Mouse (Mus musculus) ES-CJ7 (cell line): ENCODE results near the gene Mapk11.

ENCODE experiments used
- DNase-seq: peaks from one replicate; pipeline ENCODE4 v3.0.0; 2011; ENCODE audit warnings: low read depth, low spot score

Mapk11 gene

DNA sequence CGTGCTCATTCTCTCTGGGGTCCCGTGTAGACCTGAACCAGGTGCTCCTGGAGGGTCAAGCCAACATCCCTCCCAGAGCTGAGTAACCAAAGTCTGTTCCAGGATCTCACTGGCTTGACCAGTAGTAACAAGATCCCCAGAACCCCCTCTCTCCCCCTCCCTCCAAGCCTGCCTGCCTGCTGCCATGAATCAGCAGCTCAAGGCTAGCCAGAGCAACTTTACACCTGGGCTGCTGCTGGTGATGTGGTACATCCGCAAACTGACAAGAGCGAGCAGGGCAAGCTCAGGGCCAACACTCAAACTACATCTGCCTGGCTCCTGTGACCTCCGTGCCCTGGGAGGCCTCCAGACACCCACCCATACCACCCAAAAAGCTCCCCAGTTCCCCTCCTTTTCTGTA, 8.0 kb downstream of the Mapk11 start:
- DNase-seq, result no peak

GRCm38 (mm10) chr15:89140659-89141252, 8.7 kb downstream of the Mapk11 start, which contains the start of gene Mapk12:
Gene Mapk12, minus strand, starts transcription at chr15:89140703.
- peak; percentile 74 for DNase-seq

- DNase-seq, result no peak
These were observed 9.3 kb downstream of the Mapk11 start for GRCm38 (mm10) chr15:89140048-89140658.

GRCm38 (mm10) chr15:89138531-89138930, 10.9 kb downstream of the Mapk11 start:
- DNase-seq, result no peak

- DNase-seq, result no peak
These were observed 11.4 kb downstream of the Mapk11 start for GRCm38 (mm10) chr15:89138046-89138405.

DNA sequence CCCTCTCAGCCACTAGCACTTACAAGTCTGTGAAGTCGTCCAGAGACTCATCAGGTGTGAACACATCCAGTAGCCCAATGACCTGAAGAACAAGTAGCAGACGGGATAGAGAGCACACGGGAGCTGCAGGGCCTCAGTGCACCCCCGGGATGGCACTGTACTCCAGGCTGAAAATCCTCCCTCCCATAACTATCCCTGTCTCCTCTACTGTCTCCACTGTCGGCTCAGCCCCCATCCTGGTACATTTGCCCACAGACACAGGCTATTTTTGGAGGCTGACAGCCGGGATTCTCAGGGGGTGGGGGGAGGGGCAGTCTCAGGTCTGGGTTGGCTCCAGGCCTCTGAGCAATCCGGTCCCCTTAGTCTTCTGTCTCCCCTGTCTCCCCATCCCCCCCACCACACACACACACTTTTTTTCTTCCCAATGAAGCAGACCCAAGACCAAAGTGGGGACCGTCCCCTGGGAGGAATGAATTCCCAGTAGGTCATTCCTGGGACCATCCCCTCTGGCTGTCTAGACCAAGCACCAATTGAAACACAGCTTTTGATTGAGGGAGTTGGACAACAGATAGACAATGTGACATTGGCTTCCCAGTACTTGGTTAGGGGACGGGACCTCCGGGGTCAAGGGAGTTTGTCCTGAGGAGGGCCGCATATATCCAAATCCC, 11.9 kb downstream of the Mapk11 start:
- no peak for DNase-seq

DNA sequence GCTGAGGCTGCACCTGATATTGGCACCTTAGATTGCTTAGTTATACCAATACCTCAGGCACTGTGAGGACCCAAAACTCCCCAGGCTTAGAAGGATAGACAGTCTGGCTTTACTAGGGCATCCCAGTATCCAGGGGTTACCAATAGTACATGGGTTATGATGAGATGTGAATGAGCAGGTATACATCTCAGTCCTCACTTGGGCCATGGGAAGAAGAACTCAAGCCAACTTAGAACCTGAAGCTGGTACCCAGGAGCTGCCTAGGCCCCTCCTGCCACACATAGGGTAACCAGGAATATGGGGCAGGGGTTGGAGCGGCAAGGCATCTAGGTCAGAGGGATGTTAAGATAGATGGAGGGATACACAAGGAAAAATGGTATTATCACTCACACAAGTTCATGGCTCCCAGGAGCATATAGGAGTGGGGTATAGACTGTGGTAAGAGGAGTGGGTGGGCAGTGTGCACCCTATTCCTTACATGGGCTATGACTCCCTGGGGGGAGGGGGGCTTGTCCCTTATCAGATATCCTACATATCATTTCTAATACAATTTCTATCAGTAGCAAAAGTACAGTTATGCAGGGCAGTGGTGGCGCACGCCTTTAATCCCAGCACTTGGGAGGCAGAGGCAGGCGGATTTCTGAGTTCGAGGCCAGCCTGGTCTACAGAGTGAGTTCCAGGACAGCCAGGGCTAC, 12.8 kb downstream of the Mapk11 start:
- DNase-seq, result no peak

GRCm38 (mm10) chr15:89131316-89131715, 18.1 kb downstream of the Mapk11 start:
- DNase-seq, result no peak

GRCm38 (mm10) chr15:89130245-89130644, 19.2 kb downstream of the Mapk11 start:
- no peak for DNase-seq

- peak; percentile 81 for DNase-seq
These were observed 20.8 kb downstream of the Mapk11 start, which contains the start of gene Hdac10 for GRCm38 (mm10) chr15:89128382-89129350. Gene Hdac10, minus strand, starts transcription at chr15:89128700.

- DNase-seq, result no peak
These were observed 22.0 kb downstream of the Mapk11 start for GRCm38 (mm10) chr15:89127364-89127940.

DNA sequence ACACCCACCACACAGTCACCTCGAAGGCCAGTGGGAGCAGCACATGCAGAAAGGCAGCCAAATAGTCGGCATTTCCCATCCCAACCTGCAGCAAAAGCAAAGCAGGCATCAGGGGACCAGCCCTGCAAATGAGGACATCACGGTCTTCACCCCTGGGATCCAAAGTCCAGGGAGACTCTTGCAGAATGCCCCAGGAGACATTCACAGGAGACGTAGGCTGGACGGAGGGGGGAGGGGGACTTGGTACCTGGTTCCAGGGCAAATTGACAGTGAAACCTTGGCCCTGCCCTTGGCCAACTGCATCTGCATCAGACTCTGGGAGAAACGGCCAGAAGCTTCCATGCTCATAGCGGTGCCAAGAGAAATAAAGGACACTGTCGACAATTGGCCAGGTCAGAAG, 22.8 kb downstream of the Mapk11 start:
- no peak for DNase-seq

- no peak for DNase-seq
These were observed 24.1 kb downstream of the Mapk11 start for GRCm38 (mm10) chr15:89125351-89125750.

GRCm38 (mm10) chr15:89124312-89124711, 25.1 kb downstream of the Mapk11 start:
- no peak for DNase-seq

DNA sequence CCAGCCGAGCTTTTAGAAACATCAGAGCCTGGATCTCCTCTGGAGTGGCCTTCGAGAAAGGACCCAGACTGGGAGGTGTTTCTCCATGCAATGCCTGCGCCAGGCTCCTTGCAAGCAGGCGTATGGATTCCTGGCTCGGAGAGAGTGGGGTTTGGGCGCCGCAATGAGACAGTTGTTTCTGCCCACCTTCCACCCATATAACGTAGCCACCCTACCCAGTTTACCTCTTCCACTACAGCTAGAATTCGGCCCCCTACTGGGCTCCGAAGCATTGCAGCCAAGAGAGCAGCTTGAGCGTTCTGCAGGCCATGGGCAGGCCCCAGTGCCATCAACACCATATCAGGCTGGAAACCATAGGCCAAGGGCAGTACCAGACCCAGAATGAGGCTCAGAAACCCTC, 25.8 kb downstream of the Mapk11 start:
- peak; percentile 64 for DNase-seq

- peak; percentile 93 for DNase-seq
These were observed 26.6 kb downstream of the Mapk11 start, which contains the start of gene Tubgcp6 for GRCm38 (mm10) chr15:89122649-89123366. Gene Tubgcp6, minus strand, starts transcription at chr15:89123112.

GRCm38 (mm10) chr15:89118007-89118406, 31.4 kb downstream of the Mapk11 start:
- no peak for DNase-seq

- DNase-seq, result peak; percentile 61
These were observed 39.3 kb downstream of the Mapk11 start for GRCm38 (mm10) chr15:89110147-89110546.

GRCm38 (mm10) chr15:89106976-89107375, 42.5 kb downstream of the Mapk11 start:
- no peak for DNase-seq

- no peak for DNase-seq
These were observed 43.4 kb downstream of the Mapk11 start for GRCm38 (mm10) chr15:89106073-89106472.
